Mouse (Mus musculus) forebrain, embryonic 13.5 days (tissue): ENCODE measurements around the gene Il25. TPM values are rescaled to one million over a fixed set of nuclear protein-coding genes. Genes with fewer than 3 reads are reported as not detected.

ENCODE experiments used
- ATAC-seq: fragments of 200-750 bp; cut with Nextera tagmentation; 2 replicates; pipeline ENCODE4 v1.8.0; 2017
- H3K27ac ChIP-seq: fragments of 300-500 bp; sonication (generic); 2 replicates; pipeline ENCODE4 v1.5.1; 2015; ENCODE audit warnings: inconsistent platforms, mild to moderate bottlenecking, moderate library complexity
- H3K27me3 ChIP-seq: fragments of 300-500 bp; sonication (generic); 2 replicates; pipeline ENCODE4 v1.6.1; 2015; ENCODE audit warnings: mild to moderate bottlenecking, inconsistent platforms
- H3K36me3 ChIP-seq: fragments of 300-500 bp; sonication (generic); 2 replicates; pipeline ENCODE4 v1.6.1; 2015; ENCODE audit warnings: mild to moderate bottlenecking, inconsistent platforms; ENCODE audit not compliant: poor library complexity, severe bottlenecking
- H3K4me1 ChIP-seq: fragments of 300-500 bp; sonication (generic); 2 replicates; pipeline ENCODE4 v1.6.1; 2015; ENCODE audit warnings: inconsistent platforms
- H3K4me2 ChIP-seq: fragments of 300-500 bp; sonication (generic); 2 replicates; pipeline ENCODE4 v1.6.1; 2015; ENCODE audit warnings: inconsistent platforms, mild to moderate bottlenecking, moderate library complexity
- H3K4me3 ChIP-seq: fragments of 300-500 bp; sonication (generic); 2 replicates; pipeline ENCODE4 v1.5.1; 2015; ENCODE audit warnings: mild to moderate bottlenecking, inconsistent platforms
- H3K9ac ChIP-seq: fragments of 300-500 bp; sonication (generic); 2 replicates; pipeline ENCODE4 v1.6.1; 2015; ENCODE audit warnings: mild to moderate bottlenecking, inconsistent platforms
- H3K9me3 ChIP-seq: fragments of 300-500 bp; sonication (generic); replicated peaks from 2 replicates; pipeline ENCODE4 v1.6.1; 2016; ENCODE audit warnings: inconsistent platforms
- WGBS: fragments of 180-500 bp; shearing (Covaris S2); methylation state at CpG from one replicate; pipeline ENCODE4 v1.1.7; 2015; 5-methylcytosine and 5-hydroxymethylcytosine counted together
- polyA plus RNA-seq: library from polyadenylated mRNA; unstranded; fragments of >200 nt; fragmentation: Nextera tagmentation; extraction: Ambion mirVana; gene quantifications from 2 replicates; pipeline ENCODE4 v1.2.1, GENCODE M21; 2015

Il25 gene
- polyA plus RNA-seq = 0.23 and 0.52 TPM in 2 replicates

DNA sequence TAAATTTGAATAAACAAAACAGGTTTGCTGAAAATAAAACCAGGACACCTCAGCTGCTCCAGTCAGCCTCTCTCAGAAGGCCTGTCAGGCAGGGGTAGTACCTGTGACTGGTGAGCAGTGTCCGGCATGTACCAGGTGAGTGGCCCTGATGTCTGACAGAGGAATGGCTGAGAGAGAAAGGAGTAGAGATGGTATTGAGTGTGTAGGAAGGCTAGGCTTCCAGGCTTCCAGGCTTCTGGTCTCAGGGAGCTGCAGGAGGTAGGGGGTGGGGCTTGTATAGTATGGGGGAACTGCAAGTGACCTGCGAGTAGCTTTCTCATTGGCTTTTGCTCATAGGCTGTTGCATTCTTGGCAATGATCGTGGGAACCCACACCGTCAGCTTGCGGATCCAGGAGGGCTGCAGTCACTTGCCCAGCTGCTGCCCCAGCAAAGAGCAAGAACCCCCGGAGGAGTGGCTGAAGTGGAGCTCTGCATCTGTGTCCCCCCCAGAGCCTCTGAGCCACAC is at the start of gene Il25:
Il25 (plus strand) TSS at position 51 of the 506 bp plus-strand sequence.
- WGBS = 37% methylated on average over 6 of the region's 6 CpGs
- Histone ChIP-seq H3K4me2 (no peak within 1 kb of the TSS), H3K27me3 (no peaks in the 10 kb centered on the region), H3K27ac (no peak within 1 kb of the TSS; the same call in 1 of the 2 replicates), H3K4me3 (no peak within 1 kb of the TSS), H3K36me3 (no peaks in the 10 kb centered on the region), H3K4me1 (peaks cover 24% of the 10 kb centered on the region), H3K9ac (no peak within 1 kb of the TSS), H3K9me3 (no peaks in the 10 kb centered on the region)
- ATAC-seq = no peak

DNA sequence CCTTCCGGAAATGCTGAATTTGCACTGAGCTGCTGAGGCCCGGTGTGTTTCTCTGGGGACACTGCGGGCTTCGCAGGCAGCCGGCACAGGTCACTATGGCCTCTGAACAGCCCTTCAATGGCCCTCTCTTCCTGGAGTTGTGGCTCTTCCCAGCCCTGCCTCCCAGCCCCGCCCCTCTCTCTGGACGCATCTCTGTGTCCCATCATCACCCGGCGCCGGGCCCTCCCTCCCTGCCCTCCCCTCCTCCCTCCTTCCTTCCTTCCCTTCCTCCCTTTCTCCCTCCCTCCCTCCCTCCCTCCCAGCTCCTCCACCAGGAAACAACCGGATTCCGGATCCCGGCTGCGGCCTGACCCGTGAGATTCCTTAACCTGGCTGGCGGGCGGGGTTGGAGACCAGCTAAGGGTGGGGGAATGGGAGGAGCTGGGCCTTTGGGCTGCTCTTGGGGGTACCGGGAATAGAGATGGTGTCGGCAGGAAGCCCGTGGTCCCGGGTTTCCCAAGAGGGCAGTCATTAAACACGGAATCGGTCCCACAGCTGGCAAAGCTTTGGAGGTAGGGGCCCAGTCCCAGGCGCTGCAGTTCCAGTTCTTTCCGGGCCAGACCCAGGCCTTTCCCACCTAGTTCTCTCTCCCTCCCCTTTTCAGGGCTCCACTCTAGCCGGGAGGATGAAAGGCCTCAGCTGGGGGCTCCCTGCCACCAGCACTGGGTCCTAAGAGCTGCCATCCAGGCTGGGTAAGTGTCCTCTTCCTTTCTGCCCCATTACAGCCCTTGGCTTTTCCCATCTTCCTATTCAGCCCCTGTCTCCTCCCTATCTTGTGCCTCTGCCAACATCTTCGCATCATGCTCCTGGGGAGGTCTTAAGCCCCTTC is 49.1 kb upstream of the Il25 start, which contains the start of the genes Bcl2l2 and Gm20521:
Bcl2l2 (plus strand) TSS at position 224 of the 868 bp plus-strand sequence.
Gm20521 (plus strand) TSS at position 288 of the 868 bp plus-strand sequence.
- under 1% methylated on average over 26 of the region's 27 CpGs for WGBS
- no peaks in the 10 kb centered on the region for H3K9me3 ChIP-seq

DNA sequence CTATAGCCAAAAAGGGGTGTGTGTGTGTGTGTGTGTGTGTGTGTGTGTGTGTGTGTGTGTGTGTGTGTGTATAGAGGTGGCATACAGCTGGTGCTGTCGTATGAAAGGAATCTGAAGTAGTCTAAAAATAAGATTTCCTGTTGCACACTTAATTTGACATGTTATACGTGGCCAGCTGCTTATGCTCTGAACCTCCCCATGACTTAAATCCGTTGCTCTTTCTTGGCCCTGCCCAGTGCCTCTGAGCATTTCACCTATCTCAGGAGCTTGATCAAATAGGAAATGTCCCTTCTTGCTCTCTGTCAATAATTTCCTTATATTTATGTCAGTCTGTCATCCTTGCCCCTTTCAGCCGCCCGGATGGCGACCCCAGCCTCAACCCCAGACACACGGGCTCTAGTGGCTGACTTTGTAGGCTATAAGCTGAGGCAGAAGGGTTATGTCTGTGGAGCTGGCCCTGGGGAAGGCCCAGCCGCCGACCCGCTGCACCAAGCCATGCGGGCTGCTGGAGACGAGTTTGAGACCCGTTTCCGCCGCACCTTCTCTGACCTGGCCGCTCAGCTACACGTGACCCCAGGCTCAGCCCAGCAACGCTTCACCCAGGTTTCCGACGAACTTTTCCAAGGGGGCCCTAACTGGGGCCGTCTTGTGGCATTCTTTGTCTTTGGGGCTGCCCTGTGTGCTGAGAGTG is 48.3 kb upstream of the Il25 start:
- peaks cover 24% of the 10 kb centered on the region for H3K4me1 ChIP-seq
- 32% methylated on average over 21 of the region's 21 CpGs for WGBS
- peaks cover 21% of the 10 kb centered on the region for H3K36me3 ChIP-seq
- peak overlapping the region; percentile 90 for H3K27ac ChIP-seq
- H3K4me3 ChIP-seq = peak overlapping the region; percentile 68
- no peaks in the 10 kb centered on the region for H3K9me3 ChIP-seq
- no peak; the same call in 1 of the 2 replicates for ATAC-seq
- no peaks in the 10 kb centered on the region for H3K27me3 ChIP-seq
- peak overlapping the region; percentile 72 for H3K4me2 ChIP-seq
- H3K9ac ChIP-seq = peak overlapping the region; percentile 81

More for the DNA sequence above, 49.1 kb upstream of the Il25 start, which contains the start of the genes Bcl2l2 and Gm20521:
- Histone ChIP-seq H3K4me1 (peaks cover 24% of the 10 kb centered on the region), H3K27me3 (peaks cover 4% of the 10 kb centered on the region; the same call in 1 of the 2 replicates), H3K4me3 (peak within 1 kb of the TSS; percentile 68), H3K9ac (peak within 1 kb of the TSS; percentile 81), H3K4me2 (peak within 1 kb of the TSS; percentile 72), H3K36me3 (peaks cover 21% of the 10 kb centered on the region), H3K27ac (peak within 1 kb of the TSS; percentile 90)
- peak; percentile 86 for ATAC-seq

DNA sequence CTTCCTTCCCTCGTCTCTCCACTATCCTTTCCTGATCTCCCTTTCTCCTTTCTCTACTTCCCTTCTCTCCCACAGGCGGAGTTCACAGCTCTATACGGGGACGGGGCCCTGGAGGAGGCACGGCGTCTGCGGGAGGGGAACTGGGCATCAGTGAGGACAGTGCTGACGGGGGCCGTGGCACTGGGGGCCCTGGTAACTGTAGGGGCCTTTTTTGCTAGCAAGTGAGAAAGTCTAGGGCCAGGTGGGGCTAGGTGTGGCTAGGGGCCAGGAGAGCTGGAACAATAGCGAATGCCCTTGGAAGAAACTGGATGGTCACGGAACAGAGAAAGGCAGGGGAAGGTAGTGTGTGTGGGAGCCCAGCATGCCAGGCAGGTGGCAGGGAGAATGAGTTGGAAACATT is 47.2 kb upstream of the Il25 start:
- peak overlapping the region; percentile 72; the same call in 1 of the 2 replicates for H3K4me2 ChIP-seq
- WGBS = 90% methylated on average over 11 of the region's 11 CpGs

DNA sequence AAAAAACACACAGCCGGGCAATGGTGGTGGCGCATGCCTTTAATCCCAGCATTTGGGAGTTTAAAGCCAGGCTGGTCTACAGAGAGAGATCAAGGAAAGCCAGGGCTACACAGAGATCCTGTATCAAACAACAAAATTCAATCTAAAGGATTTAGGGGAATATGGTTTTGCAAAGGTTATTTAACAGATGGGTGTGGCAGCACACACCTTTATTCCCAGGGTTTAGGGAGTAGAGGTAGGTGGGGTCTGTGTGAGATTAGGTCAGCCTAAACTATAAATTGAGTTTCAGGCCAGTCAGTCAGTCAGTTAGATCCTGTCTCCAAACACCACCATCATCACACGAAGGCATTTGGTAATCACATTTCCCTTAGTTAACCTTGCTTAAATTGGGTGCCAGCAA is 40.3 kb upstream of the Il25 start, which contains the start of gene Pabpn1:
Pabpn1 (plus strand) TSS at position 301 of the 400 bp plus-strand sequence.
- Histone ChIP-seq H3K4me3 (peak within 1 kb of the TSS; percentile 93), H3K27me3 (no peaks in the 10 kb centered on the region), H3K9ac (peak within 1 kb of the TSS; percentile 49; the same call in 1 of the 2 replicates), H3K36me3 (peaks cover 22% of the 10 kb centered on the region), H3K4me1 (peaks cover 19% of the 10 kb centered on the region), H3K9me3 (no peaks in the 10 kb centered on the region), H3K27ac (peak within 1 kb of the TSS; percentile 82), H3K4me2 (peak within 1 kb of the TSS; percentile 76)
- WGBS = 86% methylated on average over 3 of the region's 3 CpGs
- ATAC-seq = no peak

More for the DNA sequence above, 47.2 kb upstream of the Il25 start:
- Histone ChIP-seq H3K36me3 (peaks cover 21% of the 10 kb centered on the region), H3K9me3 (no peaks in the 10 kb centered on the region), H3K9ac (peak overlapping the region; percentile 81; the same call in 1 of the 2 replicates), H3K4me1 (peaks cover 24% of the 10 kb centered on the region), H3K27me3 (no peaks in the 10 kb centered on the region), H3K4me3 (no peak overlapping the region), H3K27ac (no peak overlapping the region)
- no peak for ATAC-seq

DNA sequence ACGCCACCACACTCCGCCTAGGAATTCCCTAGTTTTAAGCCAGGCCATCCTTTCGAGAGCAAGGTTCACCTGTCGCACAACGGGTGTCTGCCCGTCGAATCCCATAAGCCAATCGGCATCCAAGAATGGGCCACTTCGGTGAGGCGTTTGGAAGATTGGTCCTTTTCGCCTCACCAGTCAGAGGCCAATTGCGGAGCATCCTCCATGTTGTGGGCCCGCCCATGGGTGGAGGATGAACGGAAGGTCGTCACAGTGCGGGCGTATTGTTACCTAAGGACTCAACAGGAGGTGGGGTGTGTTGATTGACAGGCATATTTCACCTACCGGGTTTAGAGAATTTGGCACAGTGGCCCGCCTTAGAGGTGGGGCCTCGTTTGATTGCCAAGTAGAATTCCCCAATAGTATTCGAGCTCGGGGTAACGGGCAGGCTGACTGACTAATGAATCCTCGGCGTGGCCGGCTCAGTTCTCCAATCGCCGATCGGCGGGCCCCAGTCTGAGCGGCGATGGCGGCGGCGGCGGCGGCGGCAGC is 38.8 kb upstream of the Il25 start:
- H3K27me3 ChIP-seq = no peaks in the 10 kb centered on the region
- H3K36me3 ChIP-seq = peaks cover 31% of the 10 kb centered on the region
- peaks cover 19% of the 10 kb centered on the region for H3K4me1 ChIP-seq
- peak overlapping the region; percentile 93 for H3K4me3 ChIP-seq
- ATAC-seq = peak; percentile 98
- H3K9me3 ChIP-seq = no peaks in the 10 kb centered on the region
- H3K9ac ChIP-seq = peak overlapping the region; percentile 98
- under 1% methylated on average over 38 of the region's 38 CpGs for WGBS
- H3K27ac ChIP-seq = peak overlapping the region; percentile 94
- H3K4me2 ChIP-seq = peak overlapping the region; percentile 76

DNA sequence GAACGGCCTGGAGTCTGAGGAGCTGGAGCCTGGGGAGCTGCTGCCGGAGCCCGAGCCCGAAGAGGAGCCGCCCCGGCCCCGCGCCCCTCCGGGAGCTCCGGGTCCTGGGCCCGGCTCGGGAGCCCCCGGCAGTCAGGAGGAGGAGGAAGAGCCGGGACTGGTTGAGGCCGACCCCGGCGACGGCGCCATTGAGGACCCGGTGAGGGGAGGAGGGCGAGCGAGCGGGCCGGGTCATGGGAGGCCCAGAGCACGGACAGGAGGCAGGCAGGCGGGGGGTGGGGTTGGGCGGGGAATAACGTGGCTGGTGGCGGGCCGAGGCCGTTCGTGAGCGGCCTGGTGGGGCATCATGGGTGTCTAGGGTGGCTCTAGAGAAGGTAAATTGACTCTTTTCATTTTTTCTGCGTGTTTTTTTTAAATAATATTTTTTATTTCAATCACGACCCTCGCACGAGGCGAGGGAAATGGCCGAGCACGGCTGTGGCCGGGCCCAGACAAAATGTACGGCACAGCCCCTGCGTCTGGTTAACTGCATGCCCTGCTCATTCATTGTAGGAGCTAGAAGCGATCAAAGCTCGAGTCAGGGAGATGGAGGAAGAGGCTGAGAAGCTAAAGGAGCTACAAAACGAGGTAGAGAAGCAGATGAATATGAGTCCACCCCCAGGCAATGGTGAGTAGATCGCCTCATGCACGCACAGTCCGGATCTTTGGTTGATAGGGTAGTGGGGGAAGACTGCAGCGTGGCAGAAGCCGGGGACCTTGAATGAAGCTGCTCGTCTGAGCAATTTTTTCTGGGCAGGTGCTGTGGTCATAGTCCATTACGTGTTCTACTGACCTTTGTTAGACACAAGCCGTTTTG is 38.0 kb upstream of the Il25 start:
- under 1% methylated on average over 49 of the region's 54 CpGs for WGBS

DNA sequence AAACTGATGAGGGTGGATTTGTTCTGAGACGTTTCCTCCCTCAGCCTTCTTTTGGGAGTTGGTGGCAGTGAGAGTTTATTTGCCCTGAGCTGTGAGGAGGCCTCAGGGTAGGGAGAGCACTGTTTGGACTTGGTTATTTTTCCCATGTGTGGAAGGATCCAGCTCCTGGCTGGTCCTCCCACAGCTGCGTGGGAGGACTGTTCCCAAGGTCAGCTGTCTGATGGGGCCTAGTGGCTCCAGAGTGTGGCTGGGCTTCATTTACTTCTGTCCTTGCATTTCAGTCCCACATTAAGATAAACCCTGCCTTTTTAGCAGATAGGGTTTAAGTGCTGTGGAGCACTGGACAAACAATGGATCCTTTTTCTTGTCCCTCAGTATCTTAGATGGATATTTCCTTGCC is 35.0 kb upstream of the Il25 start:
- WGBS = 71% methylated on average over 2 of the region's 2 CpGs
- Histone ChIP-seq H3K4me2 (no peak overlapping the region), H3K9me3 (no peaks in the 10 kb centered on the region), H3K27ac (no peak overlapping the region), H3K9ac (no peak overlapping the region), H3K36me3 (peaks cover 39% of the 10 kb centered on the region), H3K4me1 (peaks cover 19% of the 10 kb centered on the region), H3K27me3 (no peaks in the 10 kb centered on the region), H3K4me3 (no peak overlapping the region)
- no peak for ATAC-seq

More for the DNA sequence above, 38.0 kb upstream of the Il25 start:
- H3K27ac ChIP-seq = peak overlapping the region; percentile 94
- H3K4me1 ChIP-seq = peaks cover 19% of the 10 kb centered on the region
- ATAC-seq = peak; percentile 44
- H3K9me3 ChIP-seq = no peaks in the 10 kb centered on the region
- peak overlapping the region; percentile 98 for H3K9ac ChIP-seq
- H3K4me3 ChIP-seq = peak overlapping the region; percentile 93
- H3K4me2 ChIP-seq = peak overlapping the region; percentile 76
- peaks cover 39% of the 10 kb centered on the region for H3K36me3 ChIP-seq
- H3K27me3 ChIP-seq = no peaks in the 10 kb centered on the region

DNA sequence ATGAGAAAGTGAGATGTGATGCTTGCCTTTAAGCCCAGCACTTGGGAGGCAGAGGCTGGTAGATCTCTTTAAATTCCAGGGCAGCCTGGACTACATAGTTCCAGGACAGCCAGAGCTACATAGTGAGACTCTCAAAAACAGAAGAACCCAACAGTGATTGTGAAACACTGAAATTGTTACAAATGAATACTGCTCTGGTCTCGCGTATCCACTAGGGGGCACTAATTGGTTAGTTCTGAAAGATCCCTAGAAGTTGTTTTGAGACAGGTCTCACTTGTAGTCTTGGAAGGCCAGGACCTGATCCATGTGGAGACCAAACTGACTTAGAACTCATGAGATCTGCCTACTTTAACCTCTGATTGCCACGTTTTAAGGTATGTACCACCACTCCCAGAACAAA is 32.1 kb upstream of the Il25 start:
- peak; percentile 66 for ATAC-seq
- Histone ChIP-seq H3K9me3 (no peaks in the 10 kb centered on the region), H3K9ac (no peak overlapping the region), H3K27me3 (no peaks in the 10 kb centered on the region), H3K36me3 (peaks cover 56% of the 10 kb centered on the region), H3K4me1 (peaks cover 13% of the 10 kb centered on the region), H3K4me3 (no peak overlapping the region), H3K4me2 (no peak overlapping the region), H3K27ac (no peak overlapping the region)
- WGBS = 0% methylated on average over 3 of the region's 3 CpGs

DNA sequence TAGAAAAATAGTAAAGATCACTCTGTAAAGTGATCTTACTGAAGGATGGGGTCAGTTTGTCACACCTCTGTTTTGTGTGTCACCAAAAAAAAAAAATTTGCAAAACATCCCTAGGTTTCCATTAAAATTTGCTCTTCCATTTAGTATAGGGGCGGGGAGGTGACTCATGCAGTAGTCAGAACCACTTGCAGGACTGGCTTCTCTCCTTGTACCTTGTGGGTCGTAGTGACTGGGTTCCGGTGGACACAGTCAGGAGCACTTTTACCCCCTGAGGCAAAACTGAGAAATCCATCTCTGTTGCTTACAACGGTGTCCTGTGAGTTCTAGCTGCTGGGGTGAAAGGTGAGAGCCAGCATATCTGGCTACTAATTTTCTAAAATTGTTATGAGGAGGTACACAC is 28.9 kb upstream of the Il25 start:
- peaks cover 57% of the 10 kb centered on the region for H3K36me3 ChIP-seq

DNA sequence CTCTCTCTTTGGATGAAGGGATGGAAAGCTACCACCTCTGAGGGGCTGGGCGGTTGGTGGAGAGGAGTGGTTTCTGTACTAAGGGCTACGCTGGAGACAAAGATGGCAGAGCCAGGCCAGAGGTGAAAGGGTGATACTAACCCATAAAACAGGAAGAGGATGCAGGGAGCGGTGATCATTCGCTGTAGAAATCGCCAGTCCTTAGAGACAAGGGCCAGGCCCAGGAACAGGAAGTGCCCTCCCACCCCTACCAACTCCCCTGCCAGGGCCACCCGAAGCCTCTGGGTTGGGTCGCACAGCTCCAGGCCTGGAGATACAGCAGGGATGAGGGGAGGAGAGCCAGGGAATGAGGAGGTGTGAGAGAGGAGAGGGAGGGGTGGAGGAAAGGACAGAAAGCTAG is 23.8 kb upstream of the Il25 start:
- H3K27me3 ChIP-seq = no peaks in the 10 kb centered on the region
- peaks cover 72% of the 10 kb centered on the region for H3K36me3 ChIP-seq
- no peak for ATAC-seq
- WGBS = 92% methylated on average over 7 of the region's 7 CpGs
- H3K4me1 ChIP-seq = peaks cover 18% of the 10 kb centered on the region
- H3K4me2 ChIP-seq = no peak overlapping the region
- no peak overlapping the region for H3K27ac ChIP-seq
- no peak overlapping the region for H3K4me3 ChIP-seq
- no peaks in the 10 kb centered on the region for H3K9me3 ChIP-seq
- H3K9ac ChIP-seq = 0 out of 2 replicates have a peak overlapping the region, but pooled peaks have one; percentile 1

More for the DNA sequence above, 28.9 kb upstream of the Il25 start:
- Histone ChIP-seq H3K9me3 (no peaks in the 10 kb centered on the region), H3K27me3 (no peaks in the 10 kb centered on the region), H3K4me3 (no peak overlapping the region), H3K27ac (no peak overlapping the region), H3K4me1 (no peaks in the 10 kb centered on the region), H3K4me2 (no peak overlapping the region), H3K9ac (no peak overlapping the region)
- ATAC-seq = no peak
- 91% methylated on average over 4 of the region's 4 CpGs for WGBS
